Mouse (Mus musculus) B cell, adult 67 days (primary cell): ENCODE results near the gene Heatr5b. TPM values are rescaled to one million over a fixed set of nuclear protein-coding genes. Genes with fewer than 3 reads are reported as not detected.

ENCODE experiments used
- total RNA-seq, 2 experiments: library from RNA; stranded (reverse); gene quantifications; 4 replicates each; pipeline ENCODE4 v1.2.4; 2023

Gene Heatr5b
- total RNA-seq = 10 to 100 TPM; 36.2 to 40.1 TPM

GRCm38 (mm10) chr17:78834856-78835835, at the start of gene Heatr5b, which contains the start of gene Gpatch11:
TSS of gene Heatr5b (minus strand) at chr17:78835364.
TSS of gene Gpatch11 (plus strand) at chr17:78835567.

GRCm38 (mm10) chr17:78882401-78883112, 47.4 kb upstream of the Heatr5b start, which contains the start of gene Eif2ak2:
TSS of gene Eif2ak2 (minus strand) at chr17:78882573.

GRCm38 (mm10) chr17:78737096-78737495, 98.1 kb downstream of the Heatr5b start, which contains the start of gene Strn:
TSS of gene Strn (minus strand) at chr17:78737196.

Other genes starting within 250 kb of the Heatr5b start
- gene Strn, start 98.2 kb downstream of the Heatr5b start, total RNA-seq = 10 to 100 TPM; 33.1 to 38.4 TPM
- 10 to 100 TPM; 27.0 to 44.3 TPM for gene Gpatch11, start 203 bp upstream of the Heatr5b start, total RNA-seq
- gene Eif2ak2, start 47.2 kb upstream of the Heatr5b start, total RNA-seq = 10 to 100 TPM; 29.6 to 43.8 TPM
- not detected for gene Sult6b1, start 71.6 kb upstream of the Heatr5b start, total RNA-seq
- 10 to 100 TPM; 12.0 to 14.7 TPM for gene Cebpzos, start 81.1 kb upstream of the Heatr5b start, total RNA-seq
- gene Cebpz, start 101.7 kb upstream of the Heatr5b start, total RNA-seq = 100 to 1,000 TPM; 105 to 111 TPM
- 10 to 100 TPM; 24.9 to 27.7 TPM for gene Ndufaf7, start 101.8 kb upstream of the Heatr5b start, total RNA-seq
- 10 to 100 TPM; 53.6 to 55.3 TPM for gene Prkd3, start 185.5 kb upstream of the Heatr5b start, total RNA-seq
- gene Qpct, start 216.5 kb upstream of the Heatr5b start, total RNA-seq = not detected